Mouse (Mus musculus): Measurements from ENCODE around the gene D2hgdh.

DNA sequence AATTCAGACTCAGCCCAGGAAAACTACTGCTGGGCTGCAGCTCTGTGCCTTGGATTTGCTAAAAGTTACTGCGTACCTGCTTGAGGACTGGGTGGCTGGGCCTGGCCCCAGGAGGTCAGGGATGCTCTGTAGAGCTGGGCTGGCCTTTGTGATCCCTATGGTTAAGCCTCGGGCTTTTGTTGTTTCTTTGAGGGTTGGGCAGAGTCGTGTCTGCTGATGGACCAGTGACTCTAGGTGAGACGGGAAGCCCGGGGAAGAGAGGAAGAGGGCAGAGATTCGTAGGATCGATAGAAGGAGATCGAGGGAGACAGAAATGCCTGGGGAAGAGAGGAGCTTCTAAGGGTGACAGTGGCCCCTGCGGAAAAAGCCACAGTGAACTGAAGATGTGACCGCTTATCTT lies at the start of gene D2hgdh:
- TF ChIP-seq CTCF (IDR thresholded peaks at IDR 0.05; ENCODE audit: control insufficient read depth, insufficient read depth, insufficient read length) = no peak
- no peak for TF ChIP-seq CEBPB (IDR thresholded peaks at IDR 0.05; ENCODE audit: low read depth)
- no peak for TF ChIP-seq MAX (IDR thresholded peaks at IDR 0.05)
- TF ChIP-seq MYOG (IDR thresholded peaks at IDR 0.05; ENCODE audit: control insufficient read depth, extremely low read depth, insufficient read length) = no peak
- no peak for TF ChIP-seq USF1 (IDR thresholded peaks at IDR 0.05; ENCODE audit: low read depth)
